Mouse (Mus musculus) ES-Bruce4 (cell line): ENCODE measurements around the gene Tbxas1.

Experiments used
- CTCF ChIP-seq: IDR thresholded peaks from one replicate; pipeline ENCODE4 v1.8.1; 2011; ENCODE audit warnings: low read depth, low read length
- POLR2A ChIP-seq: IDR thresholded peaks from one replicate; pipeline ENCODE4 v1.8.1; 2011; ENCODE audit warnings: low read length; ENCODE audit not compliant: insufficient read depth

GRCm38 (mm10) chr6:39050836-39051235, 175.6 kb downstream of the Tbxas1 start:
- TF ChIP-seq POLR2A (no peak), CTCF (no peak)
